Mouse (Mus musculus) forebrain, embryonic 11.5 days (tissue): ENCODE data around the gene Gm2115. TPM values are rescaled to one million over a fixed set of nuclear protein-coding genes. Genes with fewer than 3 reads are reported as not detected.

ENCODE experiments used
- ATAC-seq: fragments of 200-750 bp; cut with Nextera tagmentation; replicated peaks from 2 replicates; pipeline ENCODE4 v1.8.0; 2017; ENCODE audit warnings: moderate TSS enrichment; ENCODE audit not compliant: low FRiP score
- DNase-seq: peaks from one replicate; pipeline ENCODE4 v3.0.0-alpha.2; 2017; ENCODE audit warnings: low spot score
- H3K27ac ChIP-seq: fragments of 300-500 bp; sonication (generic); 2 replicates; pipeline ENCODE4 v1.5.1; 2014; ENCODE audit warnings: low read depth, low read length
- H3K27me3 ChIP-seq: fragments of 300-500 bp; sonication (generic); 2 replicates; pipeline ENCODE4 v1.6.1; 2014; ENCODE audit warnings: mild to moderate bottlenecking, low read length, mixed read lengths; ENCODE audit not compliant: control insufficient read depth, insufficient read depth
- H3K36me3 ChIP-seq: fragments of 300-500 bp; sonication (generic); 2 replicates; pipeline ENCODE4 v1.6.1; 2014; ENCODE audit warnings: mild to moderate bottlenecking, low read length, moderate library complexity, mixed read lengths; ENCODE audit not compliant: control insufficient read depth, insufficient read depth
- H3K4me1 ChIP-seq: fragments of 300-500 bp; sonication (generic); replicated peaks from 2 replicates; pipeline ENCODE4 v1.6.1; 2014; ENCODE audit warnings: low read length, mixed read lengths; ENCODE audit not compliant: control insufficient read depth, insufficient read depth
- H3K4me2 ChIP-seq: fragments of 300-500 bp; sonication (generic); 2 replicates; pipeline ENCODE4 v1.6.1; 2014; ENCODE audit warnings: low read depth, mild to moderate bottlenecking, low read length, moderate library complexity, mixed read lengths; ENCODE audit not compliant: severe bottlenecking
- H3K4me3 ChIP-seq: fragments of 300-500 bp; sonication (generic); 2 replicates; pipeline ENCODE4 v1.5.1; 2014; ENCODE audit warnings: low read depth, low read length
- H3K9ac ChIP-seq: fragments of 300-500 bp; sonication (generic); 2 replicates; pipeline ENCODE4 v1.6.1; 2014; ENCODE audit warnings: low read length
- H3K9me3 ChIP-seq: fragments of 300-500 bp; sonication (generic); 2 replicates; pipeline ENCODE4 v1.6.1; 2016; ENCODE audit warnings: low read length, mixed read lengths; ENCODE audit not compliant: control insufficient read depth
- WGBS: fragments of 180-500 bp; shearing (Covaris S2); extraction: QIAGEN DNeasy Blood & Tissue Kit; methylation state at CpG from one replicate; pipeline ENCODE4 v1.1.7; 2014; 5-methylcytosine and 5-hydroxymethylcytosine counted together
- polyA plus RNA-seq: library from polyadenylated mRNA; unstranded; fragments of >200 nt; fragmentation: Nextera tagmentation; extraction: Ambion mirVana; gene quantifications from 2 replicates; pipeline ENCODE4 v1.2.1, GENCODE M21; 2014

The Gm2115 gene
- polyA plus RNA-seq, 1 experiment from 2014 or later, result 0.20 TPM

- no peak overlapping the region for H3K4me3 ChIP-seq
- H3K4me1 ChIP-seq, result no peaks in the 10 kb centered on the region
- ATAC-seq (no peak), DNase-seq (no peak)
- peaks cover 2% of the 10 kb centered on the region for H3K27me3 ChIP-seq
- no peaks in the 10 kb centered on the region for H3K36me3 ChIP-seq
- WGBS, result 73% methylated on average over 1 of the region's 1 CpGs
- H3K9me3 ChIP-seq, result no peaks in the 10 kb centered on the region
- H3K9ac ChIP-seq, result no peak overlapping the region
- no peak overlapping the region for H3K27ac ChIP-seq
- no peak overlapping the region for H3K4me2 ChIP-seq
These were observed 4.0 kb downstream of the Gm2115 start for GRCm38 (mm10) chr7:84532795-84533194.

GRCm38 (mm10) chr7:84534632-84535031, 5.9 kb downstream of the Gm2115 start:
- ATAC-seq (no peak), DNase-seq (no peak)
- H3K4me2 ChIP-seq, result no peak overlapping the region
- H3K27ac ChIP-seq, result no peak overlapping the region
- no peak overlapping the region for H3K9ac ChIP-seq
- no peaks in the 10 kb centered on the region for H3K9me3 ChIP-seq
- H3K4me1 ChIP-seq, result no peaks in the 10 kb centered on the region
- no peaks in the 10 kb centered on the region; the same call in 1 of the 2 replicates for H3K27me3 ChIP-seq
- 82% methylated on average over 3 of the region's 3 CpGs for WGBS
- H3K36me3 ChIP-seq, result no peaks in the 10 kb centered on the region
- H3K4me3 ChIP-seq, result no peak overlapping the region

- ATAC-seq, result no peak
- H3K4me2 ChIP-seq, result no peak overlapping the region
- H3K27ac ChIP-seq, result no peak overlapping the region
- H3K4me1 ChIP-seq, result no peaks in the 10 kb centered on the region
- 85% methylated on average over 4 of the region's 4 CpGs for WGBS
- no peak overlapping the region for H3K9ac ChIP-seq
- no peak overlapping the region for H3K4me3 ChIP-seq
- no peak for DNase-seq
- no peaks in the 10 kb centered on the region for H3K9me3 ChIP-seq
- no peaks in the 10 kb centered on the region for H3K27me3 ChIP-seq
- no peaks in the 10 kb centered on the region for H3K36me3 ChIP-seq
These were observed 16.2 kb downstream of the Gm2115 start for GRCm38 (mm10) chr7:84544946-84545345.

GRCm38 (mm10) chr7:84546667-84547066, 17.9 kb downstream of the Gm2115 start:
- Histone ChIP-seq H3K4me1 (no peaks in the 10 kb centered on the region), H3K4me2 (no peak overlapping the region), H3K27me3 (no peaks in the 10 kb centered on the region), H3K36me3 (no peaks in the 10 kb centered on the region), H3K9ac (no peak overlapping the region), H3K9me3 (no peaks in the 10 kb centered on the region), H3K27ac (no peak overlapping the region), H3K4me3 (no peak overlapping the region)
- DNase-seq, result no peak
- 86% methylated on average over 4 of the region's 4 CpGs for WGBS
- ATAC-seq, result no peak

- ATAC-seq, result no peak
- no peak overlapping the region for H3K4me2 ChIP-seq
- no peaks in the 10 kb centered on the region for H3K27me3 ChIP-seq
- no peaks in the 10 kb centered on the region for H3K9me3 ChIP-seq
- H3K9ac ChIP-seq, result no peak overlapping the region
- no peaks in the 10 kb centered on the region for H3K36me3 ChIP-seq
- no peak overlapping the region for H3K27ac ChIP-seq
- no peak for DNase-seq
- 87% methylated on average over 2 of the region's 2 CpGs for WGBS
- no peak overlapping the region for H3K4me3 ChIP-seq
- H3K4me1 ChIP-seq, result no peaks in the 10 kb centered on the region
These were observed 22.7 kb downstream of the Gm2115 start for GRCm38 (mm10) chr7:84551472-84551871.

GRCm38 (mm10) chr7:84555294-84555693, 26.5 kb downstream of the Gm2115 start:
- Histone ChIP-seq H3K36me3 (no peaks in the 10 kb centered on the region), H3K27ac (no peak overlapping the region), H3K9ac (no peak overlapping the region), H3K27me3 (no peaks in the 10 kb centered on the region), H3K4me3 (no peak overlapping the region), H3K4me2 (no peak overlapping the region), H3K9me3 (no peaks in the 10 kb centered on the region), H3K4me1 (no peaks in the 10 kb centered on the region)
- DNase-seq (no peak), ATAC-seq (no peak)
- WGBS, result 76% methylated on average over 3 of the region's 3 CpGs

GRCm38 (mm10) chr7:84557332-84557731, 28.6 kb downstream of the Gm2115 start:
- no peaks in the 10 kb centered on the region for H3K4me1 ChIP-seq
- no peak overlapping the region for H3K4me2 ChIP-seq
- H3K9ac ChIP-seq, result no peak overlapping the region
- 79% methylated on average over 3 of the region's 3 CpGs for WGBS
- H3K27me3 ChIP-seq, result no peaks in the 10 kb centered on the region
- H3K27ac ChIP-seq, result no peak overlapping the region
- no peaks in the 10 kb centered on the region for H3K9me3 ChIP-seq
- H3K36me3 ChIP-seq, result no peaks in the 10 kb centered on the region
- H3K4me3 ChIP-seq, result no peak overlapping the region
- no peak for ATAC-seq
- no peak for DNase-seq

- no peak overlapping the region for H3K9ac ChIP-seq
- H3K27me3 ChIP-seq, result no peaks in the 10 kb centered on the region
- H3K9me3 ChIP-seq, result no peaks in the 10 kb centered on the region
- DNase-seq (no peak), ATAC-seq (no peak)
- H3K4me3 ChIP-seq, result no peak overlapping the region
- WGBS, result 97% methylated on average over 1 of the region's 1 CpGs
- H3K4me2 ChIP-seq, result no peak overlapping the region
- H3K36me3 ChIP-seq, result no peaks in the 10 kb centered on the region
- H3K4me1 ChIP-seq, result no peaks in the 10 kb centered on the region
- no peak overlapping the region for H3K27ac ChIP-seq
These were observed 31.7 kb downstream of the Gm2115 start for GRCm38 (mm10) chr7:84560500-84560899.

- no peaks in the 10 kb centered on the region for H3K27me3 ChIP-seq
- H3K9me3 ChIP-seq, result no peaks in the 10 kb centered on the region
- H3K36me3 ChIP-seq, result no peaks in the 10 kb centered on the region
- H3K4me1 ChIP-seq, result no peaks in the 10 kb centered on the region
- H3K4me3 ChIP-seq, result no peak overlapping the region
- no peak overlapping the region for H3K27ac ChIP-seq
- WGBS, result 83% methylated on average over 3 of the region's 3 CpGs
- H3K9ac ChIP-seq, result no peak overlapping the region
- ATAC-seq, result no peak
- no peak for DNase-seq
- H3K4me2 ChIP-seq, result no peak overlapping the region
These were observed 35.5 kb downstream of the Gm2115 start for GRCm38 (mm10) chr7:84564236-84564635.
